Mouse (Mus musculus) lung, embryonic 16.5 days (tissue): ENCODE measurements at regions not wholly inside any gene's neighbourhood (a gene's known extent, or its start where the extent isn't known, plus 50 kb on each side); places are given as distances from the start of the nearest gene placed in this dataset.
A peak's percentile ranks its signal among the peaks of the same experiment; 100 is the strongest.

Source experiments
- ATAC-seq: fragments of 200-750 bp; cut with Nextera tagmentation; 2 replicates; pipeline ENCODE4 v1.8.0; 2017; ENCODE audit warnings: low read depth, mild to moderate bottlenecking, moderate library complexity
- H3K27ac ChIP-seq: fragments of 300-500 bp; sonication (generic); 2 replicates; pipeline ENCODE4 v1.5.1; 2014; ENCODE audit warnings: mild to moderate bottlenecking, control low read depth, low read length
- H3K27me3 ChIP-seq: fragments of 300-500 bp; sonication (generic); 2 replicates; pipeline ENCODE4 v1.6.1; 2014; ENCODE audit warnings: low read depth, low read length, mixed read lengths; ENCODE audit not compliant: control insufficient read depth, insufficient read depth
- H3K36me3 ChIP-seq: fragments of 300-500 bp; sonication (generic); 2 replicates; pipeline ENCODE4 v1.6.1; 2014; ENCODE audit warnings: low read length; ENCODE audit not compliant: control insufficient read depth, insufficient read depth
- H3K4me1 ChIP-seq: fragments of 300-500 bp; sonication (generic); replicated peaks from 2 replicates; pipeline ENCODE4 v1.6.1; 2014; ENCODE audit warnings: low read length, mixed read lengths; ENCODE audit not compliant: control insufficient read depth, insufficient read depth
- H3K4me2 ChIP-seq: fragments of 300-500 bp; sonication (generic); 2 replicates; pipeline ENCODE4 v1.6.1; 2014; ENCODE audit warnings: low read depth, low read length, control low read depth
- H3K4me3 ChIP-seq: fragments of 300-500 bp; sonication (generic); 2 replicates; pipeline ENCODE4 v1.5.1; 2014; ENCODE audit warnings: mild to moderate bottlenecking, low read length, control low read depth
- H3K9ac ChIP-seq: fragments of 300-500 bp; sonication (generic); 2 replicates; pipeline ENCODE4 v1.6.1; 2014; ENCODE audit warnings: low read length, control low read depth
- H3K9me3 ChIP-seq: fragments of 300-500 bp; sonication (generic); 2 replicates; pipeline ENCODE4 v1.6.1; 2016; ENCODE audit warnings: low read length; ENCODE audit not compliant: control insufficient read depth
- WGBS: fragments of 180-500 bp; shearing (Covaris S2); extraction: QIAGEN DNeasy Blood & Tissue Kit; methylation state at CpG from one replicate; pipeline ENCODE4 v1.1.7; 2014; 5-methylcytosine and 5-hydroxymethylcytosine counted together

- no peak overlapping the region for H3K9ac ChIP-seq
- ATAC-seq, result peak; percentile 70
- H3K9me3 ChIP-seq, result peaks cover 6% of the 10 kb centered on the region
- 55% methylated on average over 13 of the region's 13 CpGs for WGBS
- no peak overlapping the region for H3K4me2 ChIP-seq
- H3K36me3 ChIP-seq, result no peaks in the 10 kb centered on the region
- H3K4me1 ChIP-seq, result no peaks in the 10 kb centered on the region
- H3K27me3 ChIP-seq, result no peaks in the 10 kb centered on the region
- no peak overlapping the region for H3K27ac ChIP-seq
- no peak overlapping the region for H3K4me3 ChIP-seq
These were observed 255.2 kb upstream of the Pde3a start for GRCm38 (mm10) chr6:140993643-140994580.

GRCm38 (mm10) chr6:140995340-140996135, 253.5 kb upstream of the Pde3a start:
- H3K9ac ChIP-seq, result no peak overlapping the region
- H3K9me3 ChIP-seq, result peaks cover 6% of the 10 kb centered on the region
- H3K27me3 ChIP-seq, result no peaks in the 10 kb centered on the region
- WGBS, result 75% methylated on average over 14 of the region's 14 CpGs
- no peak overlapping the region for H3K4me3 ChIP-seq
- no peak for ATAC-seq
- no peak overlapping the region for H3K4me2 ChIP-seq
- peaks cover 2% of the 10 kb centered on the region; the same call in 1 of the 2 replicates for H3K4me1 ChIP-seq
- H3K27ac ChIP-seq, result no peak overlapping the region
- no peaks in the 10 kb centered on the region for H3K36me3 ChIP-seq

GRCm38 (mm10) chr6:140998069-140998468, 251.0 kb upstream of the Pde3a start:
- H3K4me2 ChIP-seq, result no peak overlapping the region
- no peaks in the 10 kb centered on the region for H3K36me3 ChIP-seq
- H3K4me3 ChIP-seq, result no peak overlapping the region
- H3K9me3 ChIP-seq, result no peaks in the 10 kb centered on the region
- no peak overlapping the region for H3K27ac ChIP-seq
- H3K4me1 ChIP-seq, result peaks cover 6% of the 10 kb centered on the region
- 64% methylated on average over 7 of the region's 7 CpGs for WGBS
- no peaks in the 10 kb centered on the region for H3K27me3 ChIP-seq
- H3K9ac ChIP-seq, result no peak overlapping the region
- ATAC-seq, result no peak

GRCm38 (mm10) chr6:141000552-141000951, 248.5 kb upstream of the Pde3a start:
- H3K9ac ChIP-seq, result no peak overlapping the region
- peaks cover 6% of the 10 kb centered on the region for H3K4me1 ChIP-seq
- no peaks in the 10 kb centered on the region for H3K9me3 ChIP-seq
- H3K27me3 ChIP-seq, result no peaks in the 10 kb centered on the region
- 3% methylated on average over 2 of the region's 2 CpGs for WGBS
- no peaks in the 10 kb centered on the region for H3K36me3 ChIP-seq
- ATAC-seq, result peak; percentile 86
- no peak overlapping the region for H3K4me2 ChIP-seq
- H3K27ac ChIP-seq, result no peak overlapping the region
- no peak overlapping the region for H3K4me3 ChIP-seq

GRCm38 (mm10) chr6:141001306-141001705, 247.8 kb upstream of the Pde3a start:
- no peak overlapping the region for H3K27ac ChIP-seq
- no peak overlapping the region for H3K9ac ChIP-seq
- H3K4me3 ChIP-seq, result no peak overlapping the region
- ATAC-seq, result peak; percentile 68; the same call in 1 of the 2 replicates
- 34% methylated on average over 3 of the region's 3 CpGs for WGBS
- H3K27me3 ChIP-seq, result no peaks in the 10 kb centered on the region
- no peaks in the 10 kb centered on the region for H3K9me3 ChIP-seq
- H3K36me3 ChIP-seq, result no peaks in the 10 kb centered on the region
- H3K4me2 ChIP-seq, result no peak overlapping the region
- H3K4me1 ChIP-seq, result peaks cover 6% of the 10 kb centered on the region

GRCm38 (mm10) chr6:141015055-141015681, 233.9 kb upstream of the Pde3a start:
- Histone ChIP-seq H3K4me2 (no peak overlapping the region), H3K9me3 (no peaks in the 10 kb centered on the region), H3K9ac (no peak overlapping the region), H3K27ac (no peak overlapping the region), H3K36me3 (no peaks in the 10 kb centered on the region), H3K4me3 (no peak overlapping the region), H3K4me1 (no peaks in the 10 kb centered on the region; the same call in 1 of the 2 replicates), H3K27me3 (no peaks in the 10 kb centered on the region)
- ATAC-seq, result no peak
- 61% methylated on average over 11 of the region's 11 CpGs for WGBS

GRCm38 (mm10) chr6:141023501-141023900, 225.6 kb upstream of the Pde3a start:
- H3K9ac ChIP-seq, result no peak overlapping the region
- H3K27ac ChIP-seq, result no peak overlapping the region
- H3K9me3 ChIP-seq, result no peaks in the 10 kb centered on the region
- no peaks in the 10 kb centered on the region for H3K27me3 ChIP-seq
- no peak overlapping the region for H3K4me3 ChIP-seq
- no peak for ATAC-seq
- WGBS, result 64% methylated on average over 4 of the region's 4 CpGs
- H3K4me1 ChIP-seq, result peaks cover 4% of the 10 kb centered on the region; the same call in 1 of the 2 replicates
- no peaks in the 10 kb centered on the region for H3K36me3 ChIP-seq
- no peak overlapping the region for H3K4me2 ChIP-seq

GRCm38 (mm10) chr6:141027353-141027752, 221.7 kb upstream of the Pde3a start:
- ATAC-seq, result peak; percentile 60
- no peaks in the 10 kb centered on the region for H3K9me3 ChIP-seq
- no peaks in the 10 kb centered on the region for H3K27me3 ChIP-seq
- peaks cover 4% of the 10 kb centered on the region; the same call in 1 of the 2 replicates for H3K4me1 ChIP-seq
- H3K27ac ChIP-seq, result no peak overlapping the region
- WGBS, result 25% methylated on average over 4 of the region's 4 CpGs
- H3K4me2 ChIP-seq, result no peak overlapping the region
- H3K9ac ChIP-seq, result no peak overlapping the region
- H3K36me3 ChIP-seq, result no peaks in the 10 kb centered on the region
- no peak overlapping the region for H3K4me3 ChIP-seq

- Histone ChIP-seq H3K27ac (no peak overlapping the region), H3K4me3 (no peak overlapping the region), H3K9me3 (no peaks in the 10 kb centered on the region), H3K27me3 (no peaks in the 10 kb centered on the region), H3K4me2 (no peak overlapping the region), H3K9ac (no peak overlapping the region), H3K36me3 (no peaks in the 10 kb centered on the region), H3K4me1 (peaks cover 4% of the 10 kb centered on the region; the same call in 1 of the 2 replicates)
- ATAC-seq, result no peak
- WGBS, result 71% methylated on average over 5 of the region's 5 CpGs
These were observed 221.3 kb upstream of the Pde3a start for GRCm38 (mm10) chr6:141027787-141028186.
